ENCODE assay signal across 16 mouse cellular contexts in the genomic region with DNA sequence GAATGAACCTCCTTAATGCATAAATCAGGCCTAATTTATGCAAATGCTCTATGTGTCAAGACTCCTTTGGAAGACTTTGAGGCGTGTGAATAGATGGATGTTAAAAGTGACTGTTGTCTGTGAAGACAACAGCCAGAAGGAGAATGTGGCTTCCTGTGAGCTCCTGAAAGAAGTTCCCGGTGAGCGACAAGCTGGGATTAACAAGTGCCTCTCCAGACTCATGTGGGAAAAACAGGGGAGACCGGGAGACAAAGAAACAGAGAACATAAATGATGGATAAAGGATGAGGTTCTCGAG.
A peak's percentile ranks its signal among the peaks of the same experiment; 100 is the strongest.
DNase-seq lines count a peak whose midpoint lies in the region; ATAC-seq and TF ChIP-seq lines count a peak whose summit lies in the region.
"Had no signal": no experiment of that assay in that cellular context is flagged by ENCODE, and none has a peak within 500 bp of the region (broad histone marks: within the 10 kb centered on the region; RNA-seq: fewer than 3 reads in every experiment).

No protein-coding gene starts in this region.

- TF ChIP-seq EP300 in heart, adult 2 months (IDR thresholded peaks at IDR 0.05; ENCODE audit: insufficient read depth, low read depth, low read length): no peak

- no peak for DNase-seq in heart, adult 2 months
- peak; percentile 57 for DNase-seq in midbrain, embryonic 10.5 days (ENCODE audit: low spot score)
- DNase-seq in forebrain, embryonic 11.5 days (ENCODE audit: low spot score): no peak
- peak; percentile 63 for DNase-seq in mesoderm, embryonic 11.5 days (ENCODE audit: low read depth, low spot score)
- no peak for DNase-seq in thymus, postnatal 0 days (ENCODE audit: low spot score)
- DNase-seq: adrenal gland, postnatal 36 days; cerebellum, postnatal 14 days; gastrocnemius, postnatal 36 days; kidney, postnatal 25 days; layer of hippocampus, postnatal 36 days had no signal

- 0 out of 2 replicates have a peak overlapping the region, but pooled peaks have one; percentile 46 for H3K27ac ChIP-seq in heart, embryonic 11.5 days (ENCODE audit: low read depth, low read length)
- H3K27ac ChIP-seq in heart, adult 2 months: no peak overlapping the region
- H3K27ac ChIP-seq in midbrain, embryonic 10.5 days (replicated peaks): peak overlapping the region; percentile 91
- no peak overlapping the region for H3K27ac ChIP-seq in midbrain, embryonic 16.5 days (ENCODE audit: low read length)
- peak overlapping the region; percentile 64; the same call in 1 of the 2 replicates for H3K27ac ChIP-seq in forebrain, embryonic 11.5 days (ENCODE audit: low read depth, low read length)
- H3K27ac ChIP-seq: embryonic facial prominence, embryonic 13.5 days; liver, embryonic 15.5 days had no signal

- no peaks in the 10 kb centered on the region for H3K27me3 ChIP-seq in heart, embryonic 11.5 days (ENCODE audit: control insufficient read depth, insufficient read depth, low read length)
- H3K27me3 ChIP-seq in heart, adult 2 months (ENCODE audit: control insufficient read depth, insufficient read depth, low read length): no peaks in the 10 kb centered on the region
- H3K27me3 ChIP-seq in midbrain, embryonic 10.5 days (ENCODE audit: low read depth, poor library complexity, severe bottlenecking): no peaks in the 10 kb centered on the region
- no peaks in the 10 kb centered on the region for H3K27me3 ChIP-seq in midbrain, embryonic 16.5 days (ENCODE audit: control insufficient read depth, insufficient read depth, low read depth, low read length)
- H3K27me3 ChIP-seq in forebrain, embryonic 11.5 days (ENCODE audit: control insufficient read depth, insufficient read depth, low read length): no peaks in the 10 kb centered on the region
- H3K27me3 ChIP-seq: embryonic facial prominence, embryonic 13.5 days; liver, embryonic 15.5 days had no signal

- H3K9ac ChIP-seq in heart, embryonic 11.5 days (ENCODE audit: low read depth, low read length): no peak overlapping the region
- H3K9ac ChIP-seq in heart, adult 2 months (ENCODE audit: low read depth, low read length): no peak overlapping the region
- no peak overlapping the region for H3K9ac ChIP-seq in midbrain, embryonic 16.5 days (ENCODE audit: low read depth, low read length)
- H3K9ac ChIP-seq in forebrain, embryonic 11.5 days (ENCODE audit: low read length): no peak overlapping the region
- H3K9ac ChIP-seq: embryonic facial prominence, embryonic 13.5 days; liver, embryonic 15.5 days had no signal

- no peak overlapping the region for H3K4me2 ChIP-seq in heart, embryonic 11.5 days
- no peak overlapping the region for H3K4me2 ChIP-seq in midbrain, embryonic 16.5 days (ENCODE audit: low read length)
- peak overlapping the region; percentile 11; the same call in 1 of the 2 replicates for H3K4me2 ChIP-seq in forebrain, embryonic 11.5 days (ENCODE audit: low read depth, low read length, severe bottlenecking)

- H3K36me3 ChIP-seq in heart, embryonic 11.5 days (ENCODE audit: control insufficient read depth, insufficient read depth, low read length): no peaks in the 10 kb centered on the region
- H3K36me3 ChIP-seq in heart, adult 2 months (ENCODE audit: control insufficient read depth, insufficient read depth, low read length): peaks cover 2% of the 10 kb centered on the region
- no peaks in the 10 kb centered on the region; the same call in 1 of the 2 replicates for H3K36me3 ChIP-seq in midbrain, embryonic 10.5 days
- H3K36me3 ChIP-seq in midbrain, embryonic 16.5 days (ENCODE audit: control insufficient read depth, insufficient read depth, low read length): no peaks in the 10 kb centered on the region
- no peaks in the 10 kb centered on the region for H3K36me3 ChIP-seq in forebrain, embryonic 11.5 days (ENCODE audit: control insufficient read depth, insufficient read depth, low read length)
- H3K36me3 ChIP-seq: embryonic facial prominence, embryonic 13.5 days; G1E; liver, embryonic 15.5 days had no signal

- intact Hi-C loops in heart, adult 2 months (cut with DNase I): loop anchor here (10.0 kb wide), 2 partner anchors 198 to 288 kb away; partner anchors contain the start of gene 4932414N04Rik

- no peak for TF ChIP-seq CTCF in heart, adult 2 months (IDR thresholded peaks at IDR 0.05)

- WGBS in heart, embryonic 11.5 days (ENCODE audit: insufficient replicate concordance): 23% methylated on average over 5 of the region's 5 CpGs
- 71% methylated on average over 5 of the region's 5 CpGs for WGBS in heart, adult 2 months
- WGBS in midbrain, embryonic 10.5 days: 9% methylated on average over 5 of the region's 5 CpGs
- WGBS in midbrain, embryonic 16.5 days: 7% methylated on average over 5 of the region's 5 CpGs
- WGBS in forebrain, embryonic 11.5 days: 8% methylated on average over 5 of the region's 5 CpGs

- peaks cover 50% of the 10 kb centered on the region for H3K4me1 ChIP-seq in heart, embryonic 11.5 days (ENCODE audit: control insufficient read depth, insufficient read depth, low read length)
- no peaks in the 10 kb centered on the region for H3K4me1 ChIP-seq in heart, adult 2 months (ENCODE audit: control insufficient read depth, insufficient read depth, low read length)
- peaks cover 85% of the 10 kb centered on the region for H3K4me1 ChIP-seq in midbrain, embryonic 10.5 days
- peaks cover 23% of the 10 kb centered on the region for H3K4me1 ChIP-seq in midbrain, embryonic 16.5 days (ENCODE audit: control insufficient read depth, insufficient read depth, low read length)
- peaks cover 15% of the 10 kb centered on the region; the same call in 1 of the 2 replicates for H3K4me1 ChIP-seq in forebrain, embryonic 11.5 days (replicated peaks; ENCODE audit: control insufficient read depth, insufficient read depth, low read length)
- H3K4me1 ChIP-seq: liver, embryonic 15.5 days had no signal

- no peaks in the 10 kb centered on the region for H3K9me3 ChIP-seq in heart, embryonic 11.5 days (replicated peaks; ENCODE audit: control insufficient read depth, low read length)
- no peaks in the 10 kb centered on the region for H3K9me3 ChIP-seq in midbrain, embryonic 10.5 days (replicated peaks)
- H3K9me3 ChIP-seq in midbrain, embryonic 16.5 days (replicated peaks; ENCODE audit: control insufficient read depth, low read length, poor library complexity, severe bottlenecking): no peaks in the 10 kb centered on the region
- no peaks in the 10 kb centered on the region for H3K9me3 ChIP-seq in forebrain, embryonic 11.5 days (ENCODE audit: control insufficient read depth, low read length)
- H3K9me3 ChIP-seq: embryonic facial prominence, embryonic 13.5 days; liver, embryonic 15.5 days had no signal

- no peak for ATAC-seq in heart, embryonic 11.5 days (replicated peaks; ENCODE audit: insufficient number of reproducible peaks, low FRiP score, low TSS enrichment)
- ATAC-seq in midbrain, embryonic 16.5 days: no peak
- ATAC-seq in forebrain, embryonic 11.5 days (replicated peaks; ENCODE audit: low FRiP score): peak; percentile 74
- no peak for ATAC-seq in CD4-positive, CD25-positive, alpha-beta regulatory T cell, adult 4 months

- no peak overlapping the region for H3K4me3 ChIP-seq in heart, embryonic 11.5 days (ENCODE audit: low read depth, low read length)
- no peak overlapping the region for H3K4me3 ChIP-seq in heart, adult 2 months
- peak overlapping the region; percentile 52 for H3K4me3 ChIP-seq in midbrain, embryonic 10.5 days
- no peak overlapping the region for H3K4me3 ChIP-seq in midbrain, embryonic 16.5 days (ENCODE audit: low read depth, low read length)
- H3K4me3 ChIP-seq in forebrain, embryonic 11.5 days (ENCODE audit: low read depth, low read length): no peak overlapping the region
- H3K4me3 ChIP-seq: embryonic facial prominence, embryonic 13.5 days; liver, embryonic 15.5 days had no signal

- TF ChIP-seq POLR2A in heart, adult 2 months (IDR thresholded peaks at IDR 0.05; ENCODE audit: insufficient read depth, low read depth, low read length): no peak

- H3K79me2 ChIP-seq in heart, adult 2 months (replicated peaks; ENCODE audit: control insufficient read depth, insufficient read depth, low read length): no peaks in the 10 kb centered on the region

Comparison
In these comparisons a context has a peak if more than half of its experiments do, and no peak if none do; other contexts are left out.
1. H3K27ac ChIP-seq: peak in heart, embryonic 11.5 days (single experiment), midbrain, embryonic 10.5 days (single experiment) and forebrain, embryonic 11.5 days (single experiment); none in heart, adult 2 months (single experiment) and midbrain, embryonic 16.5 days (single experiment).
2. DNase-seq: peak in midbrain, embryonic 10.5 days (single experiment) and mesoderm, embryonic 11.5 days (single experiment); none in heart, adult 2 months (0 of 2), forebrain, embryonic 11.5 days (single experiment) and thymus, postnatal 0 days (single experiment).